ENCODE assay signal across 29 mouse cellular contexts in genomic region chr11:32551056-32551455, GRCm38 (mm10). TPM values are rescaled to one million over a fixed set of nuclear protein-coding genes. Genes with fewer than 3 reads are reported as not detected.
DNase-seq lines count a peak whose midpoint lies in the region; ATAC-seq and TF ChIP-seq lines count a peak whose summit lies in the region.
"Had no signal": no experiment of that assay in that cellular context is flagged by ENCODE, and none has a peak within 500 bp of the region (broad histone marks: within the 10 kb centered on the region; RNA-seq: fewer than 3 reads in every experiment).

No protein-coding gene starts in this region.

- 95% methylated on average over 4 of the region's 4 CpGs for WGBS in heart, embryonic 12.5 days
- WGBS in liver, embryonic 13.5 days (ENCODE audit: insufficient replicate concordance), result 79% methylated on average over 4 of the region's 4 CpGs
- 68% methylated on average over 4 of the region's 4 CpGs for WGBS in liver, postnatal 0 days (ENCODE audit: insufficient replicate concordance)
- 91% methylated on average over 4 of the region's 4 CpGs for WGBS in limb, embryonic 10.5 days

- no peaks in the 10 kb centered on the region for H3K36me3 ChIP-seq in heart, embryonic 12.5 days
- 0 out of 2 replicates have a peak, but pooled peaks cover 13% of the 10 kb centered on the region for H3K36me3 ChIP-seq in liver, embryonic 13.5 days
- H3K36me3 ChIP-seq in liver, postnatal 0 days (replicated peaks; ENCODE audit: insufficient read depth, low read length), result no peaks in the 10 kb centered on the region; the same call in 1 of the 2 replicates
- no peaks in the 10 kb centered on the region for H3K36me3 ChIP-seq in limb, embryonic 10.5 days
- H3K36me3 ChIP-seq: heart, embryonic 15.5 days; hindbrain, embryonic 15.5 days; midbrain, embryonic 10.5 days had no signal

- TF ChIP-seq EP300 in liver, postnatal 0 days (IDR thresholded peaks at IDR 0.05; ENCODE audit: low read depth), result no peak

- no peak for ATAC-seq in heart, embryonic 12.5 days (ENCODE audit: insufficient number of reproducible peaks, low FRiP score)
- ATAC-seq in liver, embryonic 13.5 days (ENCODE audit: low read depth), result no peak
- ATAC-seq in liver, postnatal 0 days, result no peak
- ATAC-seq: lung, postnatal 0 days had no signal

- H3K27ac ChIP-seq in heart, embryonic 12.5 days (ENCODE audit: poor library complexity, severe bottlenecking), result no peak overlapping the region
- H3K27ac ChIP-seq in liver, embryonic 13.5 days, result 0 out of 2 replicates have a peak overlapping the region, but pooled peaks have one; percentile 17
- H3K27ac ChIP-seq in liver, postnatal 0 days (ENCODE audit: low read depth), result no peak overlapping the region
- 0 out of 2 replicates have a peak overlapping the region, but pooled peaks have one; percentile 4 for H3K27ac ChIP-seq in brown adipose tissue, adult 24 weeks (replicated peaks; ENCODE audit: low read depth, low read length)
- peak overlapping the region; percentile 42; the same call in 1 of the 2 replicates for H3K27ac ChIP-seq in limb, embryonic 10.5 days
- H3K27ac ChIP-seq: forebrain, embryonic 13.5 days; heart, embryonic 15.5 days; macrophage; stomach, postnatal 0 days had no signal

- no peaks in the 10 kb centered on the region for H3K27me3 ChIP-seq in heart, embryonic 12.5 days (replicated peaks)
- no peaks in the 10 kb centered on the region for H3K27me3 ChIP-seq in liver, embryonic 13.5 days
- no peaks in the 10 kb centered on the region for H3K27me3 ChIP-seq in liver, postnatal 0 days (ENCODE audit: insufficient read depth, low read length)
- no peaks in the 10 kb centered on the region for H3K27me3 ChIP-seq in limb, embryonic 10.5 days (ENCODE audit: low read depth, poor library complexity, severe bottlenecking)
- H3K27me3 ChIP-seq: forebrain, embryonic 13.5 days; heart, embryonic 15.5 days; hindbrain, embryonic 15.5 days had no signal

- H3K4me2 ChIP-seq in heart, embryonic 12.5 days, result no peak overlapping the region
- H3K4me2 ChIP-seq in liver, embryonic 13.5 days, result no peak overlapping the region
- H3K4me2 ChIP-seq in liver, postnatal 0 days (ENCODE audit: low read depth, low read length), result no peak overlapping the region
- H3K4me2 ChIP-seq: forebrain, embryonic 13.5 days; heart, embryonic 15.5 days; hindbrain, embryonic 15.5 days; liver, embryonic 11.5 days had no signal

- TF ChIP-seq CTCF in liver, postnatal 0 days (IDR thresholded peaks at IDR 0.05; ENCODE audit: low read depth), result no peak

- H3K4me3 ChIP-seq in heart, embryonic 12.5 days, result no peak overlapping the region
- no peak overlapping the region for H3K4me3 ChIP-seq in liver, embryonic 13.5 days (replicated peaks)
- H3K4me3 ChIP-seq in liver, postnatal 0 days (ENCODE audit: low read depth, low read length), result no peak overlapping the region
- H3K4me3 ChIP-seq in brown adipose tissue, adult 24 weeks (ENCODE audit: insufficient read depth, low read depth, low read length), result no peak overlapping the region
- H3K4me3 ChIP-seq in limb, embryonic 10.5 days, result no peak overlapping the region
- H3K4me3 ChIP-seq: forebrain, embryonic 13.5 days; heart, embryonic 15.5 days; hindbrain, embryonic 15.5 days; midbrain, embryonic 10.5 days had no signal

- H3K4me1 ChIP-seq in heart, embryonic 12.5 days (replicated peaks), result peaks cover 60% of the 10 kb centered on the region
- peaks cover 63% of the 10 kb centered on the region for H3K4me1 ChIP-seq in liver, embryonic 13.5 days (replicated peaks)
- peaks cover 49% of the 10 kb centered on the region for H3K4me1 ChIP-seq in liver, postnatal 0 days (ENCODE audit: insufficient read depth)
- H3K4me1 ChIP-seq in brown adipose tissue, adult 24 weeks (ENCODE audit: control insufficient read depth, insufficient read depth, insufficient read length, low read length), result peaks cover 79% of the 10 kb centered on the region
- peaks cover 66% of the 10 kb centered on the region for H3K4me1 ChIP-seq in limb, embryonic 10.5 days

- peak; percentile 91 for DNase-seq in heart, adult 11 months
- DNase-seq in liver, embryonic 13.5 days, result no peak
- no peak for DNase-seq in liver, postnatal 0 days
- no peak for DNase-seq in limb, embryonic 10.5 days (ENCODE audit: low spot score)
- no peak for DNase-seq in kidney, adult 9 months
- DNase-seq in urinary bladder, postnatal 36 days (ENCODE audit: low spot score in 2 of 2), result no peak
- DNase-seq: adrenal gland, postnatal 14 days; cerebellum, adult 11-12 months; cerebellum, adult 9-11 months; embryo, embryonic 11 days; gastrocnemius, postnatal 25 days; kidney, adult 18-20 months; kidney, postnatal 36 days; lung, adult 18-20 months; right cerebral cortex, postnatal 14 days; thymus, adult 18-20 months; thymus, postnatal 36 days had no signal

- no peaks in the 10 kb centered on the region for H3K9me3 ChIP-seq in heart, embryonic 12.5 days (replicated peaks)
- H3K9me3 ChIP-seq in liver, embryonic 13.5 days (replicated peaks), result no peaks in the 10 kb centered on the region
- no peaks in the 10 kb centered on the region for H3K9me3 ChIP-seq in liver, postnatal 0 days (ENCODE audit: low read length)
- no peaks in the 10 kb centered on the region for H3K9me3 ChIP-seq in limb, embryonic 10.5 days (replicated peaks)
- H3K9me3 ChIP-seq: forebrain, embryonic 13.5 days; heart, embryonic 15.5 days; hindbrain, embryonic 15.5 days; midbrain, embryonic 10.5 days had no signal

- no peak overlapping the region for H3K9ac ChIP-seq in heart, embryonic 12.5 days
- no peak overlapping the region for H3K9ac ChIP-seq in liver, embryonic 13.5 days
- no peak overlapping the region for H3K9ac ChIP-seq in liver, postnatal 0 days (replicated peaks)
- H3K9ac ChIP-seq: forebrain, embryonic 13.5 days; heart, embryonic 15.5 days; hindbrain, embryonic 15.5 days had no signal

RNA-seq across cellular contexts. Expression of gene Stk10, which starts 18.0 kb away (rescaled TPM):
- polyA plus RNA-seq in heart, embryonic 12.5 days (2016; fragmentation: Nextera tagmentation; extraction: Ambion mirVana), result 2.9 and 3.2 TPM in 2 replicates
- 3.0 and 4.5 TPM in 2 replicates for polyA plus RNA-seq in liver, embryonic 13.5 days (2015; fragmentation: Nextera tagmentation; extraction: Ambion mirVana)
- 2.2 and 2.3 TPM in 2 replicates for polyA plus RNA-seq in liver, postnatal 0 days (2015; fragmentation: Nextera tagmentation; extraction: Ambion mirVana)
- polyA plus RNA-seq in brown adipose tissue, adult 24 weeks (2012; ENCODE audit: insufficient read depth, insufficient read length, missing spikeins), result 4.3 and 5.5 TPM in 2 replicates
- polyA plus RNA-seq in limb, embryonic 10.5 days (2016; fragmentation: Nextera tagmentation; extraction: Ambion mirVana), result 2.2 and 2.8 TPM in 2 replicates

RNA-seq across cellular contexts. Expression of gene Efcab9, which starts 19.2 kb away (rescaled TPM):
- 0.31 and 0.36 TPM in 2 replicates for polyA plus RNA-seq in heart, embryonic 12.5 days (2016; fragmentation: Nextera tagmentation; extraction: Ambion mirVana)
- 0.46 and 0.74 TPM in 2 replicates for polyA plus RNA-seq in liver, embryonic 13.5 days (2015; fragmentation: Nextera tagmentation; extraction: Ambion mirVana)
- polyA plus RNA-seq in liver, postnatal 0 days (2015; fragmentation: Nextera tagmentation; extraction: Ambion mirVana), result 0.17 and 0.21 TPM in 2 replicates
- polyA plus RNA-seq in brown adipose tissue, adult 24 weeks (2012; ENCODE audit: insufficient read depth, insufficient read length, missing spikeins), result not detected in 2 replicates
- 0.38 TPM in 1 of 2 replicates, not detected in the other for polyA plus RNA-seq in limb, embryonic 10.5 days (2016; fragmentation: Nextera tagmentation; extraction: Ambion mirVana)
- polyA plus RNA-seq: macrophage; midbrain, postnatal 0 days; neural tube, embryonic 14.5 days had no signal

Comparison
In these comparisons a context has a peak if more than half of its experiments do, and no peak if none do; other contexts are left out.
1. H3K27ac ChIP-seq: peak in liver, embryonic 13.5 days (single experiment), brown adipose tissue, adult 24 weeks (single experiment) and limb, embryonic 10.5 days (single experiment); none in heart, embryonic 12.5 days (single experiment) and liver, postnatal 0 days (single experiment).